Mouse (Mus musculus): ENCODE results near the gene Mfsd4b3.

DNA sequence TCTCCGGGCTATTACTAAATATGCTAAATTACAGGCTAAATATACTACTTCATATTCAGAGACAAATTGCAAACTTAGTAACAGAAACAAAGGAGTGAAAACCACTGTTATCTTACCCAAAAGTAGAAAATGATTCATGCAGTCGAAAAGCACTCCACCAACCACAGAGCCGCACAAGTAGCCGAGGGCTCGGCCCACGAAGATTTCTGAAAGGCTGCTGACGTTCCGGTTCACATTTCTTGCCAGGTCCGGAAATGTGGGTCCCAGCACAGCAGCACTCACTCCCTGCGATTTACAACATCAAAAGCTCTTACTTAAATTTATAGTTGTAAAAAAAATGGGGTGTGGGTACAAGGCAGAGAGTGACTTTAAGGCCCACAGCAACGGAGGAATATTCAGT lies 15.0 kb upstream of the Mfsd4b3 start:
- TF ChIP-seq POLR2A (IDR thresholded peaks at IDR 0.05; ENCODE audit: borderline replicate concordance, extremely low read depth, insufficient read depth, insufficient read length, poor library complexity, severe bottlenecking), result no peak
- TF ChIP-seq CTCF (IDR thresholded peaks at IDR 0.05; ENCODE audit: borderline replicate concordance, extremely low read depth, insufficient read depth, insufficient read length), result no peak

Data from brain, embryonic 14.5 days (tissue).